Mouse (Mus musculus): ENCODE measurements around the gene St5. TPM values are rescaled to one million over a fixed set of nuclear protein-coding genes. Genes with fewer than 3 reads are reported as not detected.

St5 gene
- polyA plus RNA-seq, 1 experiment from 2014 or later: 45.1 TPM

DNA sequence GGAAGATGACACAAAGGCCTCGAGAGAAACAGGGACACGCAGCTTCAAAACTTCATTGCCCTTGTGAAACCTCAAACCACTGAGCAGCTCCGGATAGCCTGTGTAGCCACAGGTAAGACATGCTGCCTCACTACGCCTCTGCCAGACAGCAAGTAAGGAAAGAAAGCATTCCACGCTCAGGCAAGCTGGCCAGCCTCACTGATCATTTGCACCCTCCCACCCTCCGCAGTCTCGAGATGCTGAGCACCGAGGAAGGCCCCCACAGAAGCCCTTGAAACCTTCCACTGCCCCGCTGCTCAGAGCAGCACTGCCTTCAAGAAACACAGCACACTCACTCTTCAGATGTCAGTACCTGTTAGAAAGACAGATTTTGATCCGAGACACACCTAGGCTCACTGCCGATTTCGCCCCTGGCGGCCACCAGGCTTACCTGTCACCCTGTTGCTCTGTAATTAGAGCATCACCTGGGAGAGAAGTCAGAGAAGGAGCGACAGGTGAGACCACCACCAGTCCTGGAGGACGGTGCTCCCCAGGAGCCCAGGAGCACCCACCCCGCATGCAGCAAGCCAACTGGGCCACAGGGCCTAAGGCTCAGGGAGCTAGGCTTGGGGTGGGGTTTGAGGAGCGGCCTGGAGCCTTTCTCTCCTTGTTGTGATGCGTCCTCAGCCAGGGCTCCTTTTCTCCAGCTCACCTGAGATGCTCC lies 210.6 kb downstream of the St5 start:
- no peak for ATAC-seq (ENCODE audit: insufficient number of reproducible peaks, insufficient read depth, low FRiP score, low TSS enrichment, low read depth)
- H3K4me3 ChIP-seq: peak overlapping the region; percentile 14
- 0 out of 2 replicates have a peak overlapping the region, but pooled peaks have one; percentile 55 for H3K9ac ChIP-seq
- H3K27ac ChIP-seq: no peak overlapping the region
- H3K27me3 ChIP-seq: peaks cover 24% of the 10 kb centered on the region
- no peaks in the 10 kb centered on the region for H3K9me3 ChIP-seq
- 45% methylated on average over 18 of the region's 18 CpGs for WGBS
- H3K4me1 ChIP-seq: peaks cover 10% of the 10 kb centered on the region
- H3K4me2 ChIP-seq: peak overlapping the region; percentile 53
- H3K36me3 ChIP-seq: no peaks in the 10 kb centered on the region

DNA sequence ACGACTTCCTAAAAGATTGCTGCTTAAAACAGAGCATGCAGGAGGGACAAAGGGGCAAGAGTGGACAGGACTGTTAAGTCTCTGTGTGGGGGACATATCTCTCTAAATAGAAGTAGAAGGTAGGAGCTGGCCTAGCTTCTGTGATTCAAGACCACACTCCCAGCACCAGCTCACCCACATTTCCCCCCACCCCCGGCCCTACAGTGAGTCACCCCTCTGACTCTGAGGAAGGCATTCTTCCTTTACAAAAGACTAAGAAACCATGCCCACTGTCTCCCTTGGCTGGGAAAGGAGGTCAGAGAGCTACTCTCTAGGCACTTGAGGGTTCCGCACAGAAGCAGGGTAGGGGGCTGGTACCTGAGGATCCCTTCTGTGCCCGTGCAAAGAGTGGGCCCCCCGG lies 219.2 kb downstream of the St5 start:
- Histone ChIP-seq H3K4me2 (no peak overlapping the region), H3K36me3 (no peaks in the 10 kb centered on the region), H3K27ac (no peak overlapping the region), H3K4me3 (no peak overlapping the region), H3K9ac (no peak overlapping the region), H3K4me1 (no peaks in the 10 kb centered on the region), H3K9me3 (no peaks in the 10 kb centered on the region), H3K27me3 (no peaks in the 10 kb centered on the region)
- WGBS: 76% methylated on average over 5 of the region's 5 CpGs
- no peak for ATAC-seq (ENCODE audit: insufficient number of reproducible peaks, insufficient read depth, low FRiP score, low TSS enrichment, low read depth)

DNA sequence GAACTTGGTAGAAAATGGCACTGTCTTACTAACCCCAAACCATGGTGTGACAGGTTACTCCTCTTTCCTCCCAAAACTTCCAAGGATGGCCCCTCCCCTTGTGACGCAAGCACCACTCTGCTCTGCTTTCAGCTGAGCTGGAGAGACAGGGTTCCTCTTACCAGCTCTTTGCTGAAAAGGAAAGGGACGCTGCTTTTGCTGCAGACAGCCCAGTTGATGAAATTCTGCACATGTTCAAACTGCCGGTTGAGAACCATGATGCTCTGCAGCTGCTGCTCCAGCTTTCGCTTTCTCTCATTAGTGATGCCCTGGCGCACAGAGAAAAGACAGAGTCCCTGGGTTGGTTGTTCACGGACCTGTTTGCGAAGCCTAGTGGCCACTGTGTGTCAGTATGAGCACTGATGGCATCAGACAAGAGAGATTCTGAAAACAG lies 222.6 kb downstream of the St5 start:
- 25% methylated on average over 7 of the region's 7 CpGs for WGBS
- no peak overlapping the region for H3K4me3 ChIP-seq
- no peak for ATAC-seq (ENCODE audit: insufficient number of reproducible peaks, insufficient read depth, low FRiP score, low TSS enrichment, low read depth)

DNA sequence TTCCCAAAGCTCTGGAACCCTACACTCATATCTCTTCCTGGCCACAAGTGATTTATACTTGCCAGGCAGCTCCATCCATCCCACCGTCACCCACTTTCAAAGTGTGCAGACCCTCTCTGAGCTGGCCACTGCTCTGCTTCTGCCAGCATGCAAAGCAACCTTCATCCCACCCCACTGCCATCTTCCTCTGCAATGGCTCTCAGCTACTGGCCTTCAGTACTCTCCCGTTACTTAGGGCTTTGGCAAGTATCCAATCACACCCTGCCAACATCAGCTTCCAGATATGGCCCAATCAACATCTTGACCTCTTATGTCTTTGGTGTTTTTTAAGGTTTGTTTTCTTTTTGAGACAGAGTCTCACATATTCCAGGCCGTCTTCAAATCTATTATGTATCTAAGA lies 225.5 kb downstream of the St5 start:
- no peaks in the 10 kb centered on the region for H3K27me3 ChIP-seq
- no peak overlapping the region for H3K4me3 ChIP-seq
- WGBS: 80% methylated on average over 3 of the region's 3 CpGs
- H3K4me1 ChIP-seq: peaks cover 3% of the 10 kb centered on the region; the same call in 1 of the 2 replicates
- H3K36me3 ChIP-seq: no peaks in the 10 kb centered on the region
- no peaks in the 10 kb centered on the region for H3K9me3 ChIP-seq
- no peak overlapping the region for H3K9ac ChIP-seq
- ATAC-seq (ENCODE audit: insufficient number of reproducible peaks, insufficient read depth, low FRiP score, low TSS enrichment, low read depth): no peak
- no peak overlapping the region for H3K4me2 ChIP-seq
- no peak overlapping the region for H3K27ac ChIP-seq

More for the DNA sequence above, 222.6 kb downstream of the St5 start:
- Histone ChIP-seq H3K27ac (no peak overlapping the region), H3K4me2 (peak overlapping the region; percentile 33), H3K27me3 (no peaks in the 10 kb centered on the region), H3K9ac (no peak overlapping the region), H3K36me3 (no peaks in the 10 kb centered on the region), H3K4me1 (no peaks in the 10 kb centered on the region), H3K9me3 (no peaks in the 10 kb centered on the region)

Small RNA genes within 50 kb of the gene (microRNA-seq; reads per million reads assigned to microRNA genes)
- gene Gm47284: not detected

Other genes with a start within 250 kb of the St5 start
- gene Trim66, start 195.5 kb downstream of the St5 start, polyA plus RNA-seq (2015; fragmentation: Nextera tagmentation; extraction: Ambion mirVana): 1.3 and 2.4 TPM in 2 replicates
- gene Rpl27a, start 184.5 kb downstream of the St5 start, polyA plus RNA-seq (2015; fragmentation: Nextera tagmentation; extraction: Ambion mirVana): 154 and 159 TPM in 2 replicates
- 30.8 and 33.7 TPM in 2 replicates for gene Akip1, start 85 bp upstream of the St5 start, polyA plus RNA-seq (2015; fragmentation: Nextera tagmentation; extraction: Ambion mirVana)
- 0.25 TPM in 1 of 2 replicates, not detected in the other for gene BC051019, start 20.2 kb upstream of the St5 start, polyA plus RNA-seq (2015; fragmentation: Nextera tagmentation; extraction: Ambion mirVana)
- not detected in 2 replicates for gene Ascl3, start 28.1 kb upstream of the St5 start, polyA plus RNA-seq (2015; fragmentation: Nextera tagmentation; extraction: Ambion mirVana)
- 47.1 and 49.4 TPM in 2 replicates for gene Tmem9b, start 49.3 kb upstream of the St5 start, polyA plus RNA-seq (2015; fragmentation: Nextera tagmentation; extraction: Ambion mirVana)
- 0.48 and 0.63 TPM in 2 replicates for gene Nrip3, start 78.4 kb upstream of the St5 start, polyA plus RNA-seq (2015; fragmentation: Nextera tagmentation; extraction: Ambion mirVana)
- gene Scube2, start 162.1 kb upstream of the St5 start, polyA plus RNA-seq (2015; fragmentation: Nextera tagmentation; extraction: Ambion mirVana): 1.4 and 1.5 TPM in 2 replicates

Measured in embryonic facial prominence, embryonic 13.5 days (tissue).